Mouse (Mus musculus) hindbrain, embryonic 10.5 days (tissue): ENCODE data around the gene Agpat3. TPM values are rescaled to one million over a fixed set of nuclear protein-coding genes. Genes with fewer than 3 reads are reported as not detected.

ENCODE experiments used
- DNase-seq: peaks from one replicate; pipeline ENCODE4 v3.0.0-alpha.2; 2017; ENCODE audit warnings: low spot score
- H3K27ac ChIP-seq: fragments of 300-500 bp; sonication (generic); 2 replicates; pipeline ENCODE4 v1.5.1; 2016; ENCODE audit warnings: mild to moderate bottlenecking, moderate library complexity
- H3K27me3 ChIP-seq: fragments of 300-500 bp; sonication (generic); 2 replicates; pipeline ENCODE4 v1.6.1; 2016; ENCODE audit warnings: mild to moderate bottlenecking; ENCODE audit not compliant: poor library complexity, insufficient read depth, severe bottlenecking
- H3K36me3 ChIP-seq: fragments of 300-500 bp; sonication (generic); 2 replicates; pipeline ENCODE4 v1.6.1; 2016; ENCODE audit warnings: mild to moderate bottlenecking, moderate library complexity
- H3K4me1 ChIP-seq: fragments of 300-500 bp; sonication (generic); replicated peaks from 2 replicates; pipeline ENCODE4 v1.6.1; 2016; ENCODE audit warnings: mild to moderate bottlenecking
- H3K4me3 ChIP-seq: fragments of 300-500 bp; sonication (generic); 2 replicates; pipeline ENCODE4 v1.5.1; 2016; ENCODE audit warnings: mild to moderate bottlenecking, moderate library complexity
- H3K9me3 ChIP-seq: fragments of 300-500 bp; sonication (generic); 2 replicates; pipeline ENCODE4 v1.6.1; 2016; ENCODE audit warnings: mild to moderate bottlenecking, moderate library complexity
- WGBS: fragments of 180-500 bp; shearing (Covaris S2); methylation state at CpG from one replicate; pipeline ENCODE4 v1.1.7; 2016; 5-methylcytosine and 5-hydroxymethylcytosine counted together
- polyA plus RNA-seq: library from polyadenylated mRNA; unstranded; fragments of >200 nt; fragmentation: Nextera tagmentation; extraction: Ambion mirVana; gene quantifications from 2 replicates; pipeline ENCODE4 v1.2.1, GENCODE M21; 2016

Gene Agpat3
- polyA plus RNA-seq, 1 experiment from 2014 or later: 47.2 TPM

- Histone ChIP-seq H3K4me3 (no peak overlapping the region), H3K4me1 (no peaks in the 10 kb centered on the region), H3K36me3 (peaks cover 42% of the 10 kb centered on the region), H3K27ac (no peak overlapping the region), H3K27me3 (no peaks in the 10 kb centered on the region), H3K9me3 (no peaks in the 10 kb centered on the region)
- 94% methylated on average over 5 of the region's 5 CpGs for WGBS
- no peak for DNase-seq
These were observed 123.7 kb downstream of the Agpat3 start for GRCm38 (mm10) chr10:78228560-78228928.

GRCm38 (mm10) chr10:78227875-78228559, 124.3 kb downstream of the Agpat3 start:
- WGBS: 93% methylated on average over 8 of the region's 8 CpGs
- no peaks in the 10 kb centered on the region for H3K9me3 ChIP-seq
- H3K27ac ChIP-seq: no peak overlapping the region
- H3K4me3 ChIP-seq: no peak overlapping the region
- DNase-seq: no peak
- H3K27me3 ChIP-seq: no peaks in the 10 kb centered on the region
- H3K4me1 ChIP-seq: no peaks in the 10 kb centered on the region
- peaks cover 45% of the 10 kb centered on the region for H3K36me3 ChIP-seq

GRCm38 (mm10) chr10:78224136-78224535, 128.2 kb downstream of the Agpat3 start:
- Histone ChIP-seq H3K4me3 (no peak overlapping the region), H3K27ac (no peak overlapping the region), H3K9me3 (no peaks in the 10 kb centered on the region), H3K27me3 (no peaks in the 10 kb centered on the region), H3K36me3 (peaks cover 61% of the 10 kb centered on the region), H3K4me1 (no peaks in the 10 kb centered on the region)
- DNase-seq: no peak
- WGBS: 92% methylated on average over 6 of the region's 6 CpGs

- 85% methylated on average over 4 of the region's 4 CpGs for WGBS
- no peak for DNase-seq
- H3K27me3 ChIP-seq: no peaks in the 10 kb centered on the region
- no peaks in the 10 kb centered on the region for H3K4me1 ChIP-seq
- H3K9me3 ChIP-seq: no peaks in the 10 kb centered on the region
- no peak overlapping the region for H3K27ac ChIP-seq
- peaks cover 62% of the 10 kb centered on the region for H3K36me3 ChIP-seq
- no peak overlapping the region for H3K4me3 ChIP-seq
These were observed 129.4 kb downstream of the Agpat3 start for GRCm38 (mm10) chr10:78222908-78223307.

GRCm38 (mm10) chr10:78221315-78221714, 131.0 kb downstream of the Agpat3 start:
- Histone ChIP-seq H3K27me3 (no peaks in the 10 kb centered on the region), H3K4me3 (no peak overlapping the region), H3K4me1 (no peaks in the 10 kb centered on the region), H3K9me3 (no peaks in the 10 kb centered on the region), H3K36me3 (peaks cover 68% of the 10 kb centered on the region), H3K27ac (no peak overlapping the region)
- WGBS: 97% methylated on average over 7 of the region's 7 CpGs
- no peak for DNase-seq

- 91% methylated on average over 1 of the region's 1 CpGs for WGBS
- Histone ChIP-seq H3K4me1 (no peaks in the 10 kb centered on the region), H3K9me3 (no peaks in the 10 kb centered on the region), H3K4me3 (no peak overlapping the region), H3K27ac (no peak overlapping the region), H3K27me3 (no peaks in the 10 kb centered on the region), H3K36me3 (peaks cover 86% of the 10 kb centered on the region)
- no peak for DNase-seq
These were observed 132.8 kb downstream of the Agpat3 start for GRCm38 (mm10) chr10:78219528-78219927.

Other genes starting within 250 kb of the Agpat3 start
- gene D10Jhu81e, start 182.7 kb downstream of the Agpat3 start, polyA plus RNA-seq: 17.1 and 28.7 TPM in 2 replicates
- 23.3 and 27.0 TPM in 2 replicates for gene Pwp2, start 167.3 kb downstream of the Agpat3 start, polyA plus RNA-seq
- 10.4 and 11.5 TPM in 2 replicates for gene Trappc10, start 107.8 kb downstream of the Agpat3 start, polyA plus RNA-seq
- 322 and 331 TPM in 2 replicates for gene Rrp1, start 60.6 kb upstream of the Agpat3 start, polyA plus RNA-seq
- 117 and 129 TPM in 2 replicates for gene Cstb, start 73.2 kb upstream of the Agpat3 start, polyA plus RNA-seq
- gene Pdxk, start 112.5 kb upstream of the Agpat3 start, polyA plus RNA-seq: 10.0 and 11.1 TPM in 2 replicates
- not detected in 2 replicates for gene Olfr1358, start 164.9 kb upstream of the Agpat3 start, polyA plus RNA-seq
- 35.5 and 48.0 TPM in 2 replicates for gene Ilvbl, start 221.9 kb upstream of the Agpat3 start, polyA plus RNA-seq
- gene Syde1, start 239.5 kb upstream of the Agpat3 start, polyA plus RNA-seq: 12.2 TPM in 2 replicates